Mouse (Mus musculus) liver, embryonic 13.5 days (tissue): ENCODE data around the gene Arid4a. TPM values are rescaled to one million over a fixed set of nuclear protein-coding genes. Genes with fewer than 3 reads are reported as not detected.

Experiments
- polyA plus RNA-seq: library from polyadenylated mRNA; unstranded; fragments of >200 nt; fragmentation: Nextera tagmentation; extraction: Ambion mirVana; gene quantifications from 2 replicates; pipeline ENCODE4 v1.2.1, GENCODE M21; 2015

Gene Arid4a
- polyA plus RNA-seq, 1 experiment from 2014 or later, result 24.1 TPM

Other genes starting within 250 kb of the Arid4a start
- gene Frmd6, start 190.5 kb upstream of the Arid4a start, polyA plus RNA-seq, result 3.0 and 4.7 TPM in 2 replicates
- gene Actr10, start 78.1 kb upstream of the Arid4a start, polyA plus RNA-seq, result 131 and 147 TPM in 2 replicates
- 470 and 495 TPM in 2 replicates for gene Psma3, start 41.4 kb upstream of the Arid4a start, polyA plus RNA-seq
- gene Tomm20l, start 95.4 kb downstream of the Arid4a start, polyA plus RNA-seq, result not detected in 2 replicates
- gene Timm9, start 120.7 kb downstream of the Arid4a start, polyA plus RNA-seq, result 65.8 and 74.5 TPM in 2 replicates
- 5.0 and 5.3 TPM in 2 replicates for gene 2700049A03Rik, start 120.9 kb downstream of the Arid4a start, polyA plus RNA-seq